Mouse (Mus musculus) frontal cortex, adult (tissue): Measurements from ENCODE around the gene Dab2ip.
A peak's percentile ranks its signal among the peaks of the same experiment; 100 is the strongest.

Experiments used
- ATAC-seq: cut with Nextera tagmentation; 2 replicates; pipeline ENCODE4 v1.9.2; 2017; ENCODE audit warnings: mild to moderate bottlenecking, moderate library complexity, mixed read lengths; ENCODE audit not compliant: low TSS enrichment

Gene Dab2ip

DNA sequence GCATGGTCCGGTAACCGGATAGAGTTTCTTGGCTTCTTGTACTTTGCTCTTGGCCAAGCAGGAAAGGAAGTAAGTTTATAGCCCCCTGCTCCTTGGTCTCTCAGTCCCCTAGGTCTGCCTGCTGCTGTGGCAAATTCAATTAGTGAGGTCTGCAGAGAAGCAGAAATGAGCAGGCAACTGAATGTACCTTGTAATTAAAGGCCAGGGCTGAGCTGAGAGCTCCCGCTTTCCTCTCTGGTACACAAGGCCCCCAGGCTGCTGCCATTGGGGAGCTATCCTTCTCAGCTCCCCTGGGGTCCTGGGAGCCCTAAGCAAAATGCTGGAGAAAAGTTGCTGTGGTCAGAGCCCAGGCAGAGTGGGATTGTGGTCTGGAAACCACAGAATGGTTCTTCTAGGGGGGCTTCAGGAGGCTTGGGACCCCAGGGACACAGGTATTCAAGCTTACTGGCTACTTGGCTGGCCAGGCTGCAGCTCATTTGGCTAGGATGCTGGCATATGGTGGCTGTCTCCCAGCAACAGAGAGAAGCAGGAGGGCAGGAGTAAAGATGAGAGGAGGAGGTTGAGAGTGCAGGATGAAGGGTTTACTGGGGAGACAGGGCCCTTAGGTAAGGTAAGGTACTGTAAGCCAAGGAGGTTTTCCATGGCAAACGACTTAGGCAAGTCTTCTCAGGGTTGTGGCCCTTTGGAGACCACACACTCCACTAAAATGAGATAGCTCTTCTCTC is 922 bp downstream of the Dab2ip start:
- ATAC-seq = 0 out of 2 replicates have a peak, but pooled peaks have one; percentile 22

DNA sequence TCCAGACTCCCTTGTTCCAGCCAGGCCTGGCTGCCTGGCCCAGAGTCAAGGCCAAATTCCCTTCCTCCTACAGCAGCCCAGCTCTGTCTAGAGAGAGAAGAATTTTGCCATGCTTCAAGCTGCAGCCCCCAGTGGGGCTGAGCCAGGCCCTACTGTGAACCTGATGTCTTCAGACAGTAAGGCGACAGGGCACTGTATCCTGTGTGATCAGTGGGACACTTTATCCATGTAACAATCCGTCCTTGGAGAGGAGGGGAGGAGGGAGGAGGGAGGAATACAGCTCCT is 1.4 kb downstream of the Dab2ip start:
- ATAC-seq = 0 out of 2 replicates have a peak, but pooled peaks have one; percentile 1

DNA sequence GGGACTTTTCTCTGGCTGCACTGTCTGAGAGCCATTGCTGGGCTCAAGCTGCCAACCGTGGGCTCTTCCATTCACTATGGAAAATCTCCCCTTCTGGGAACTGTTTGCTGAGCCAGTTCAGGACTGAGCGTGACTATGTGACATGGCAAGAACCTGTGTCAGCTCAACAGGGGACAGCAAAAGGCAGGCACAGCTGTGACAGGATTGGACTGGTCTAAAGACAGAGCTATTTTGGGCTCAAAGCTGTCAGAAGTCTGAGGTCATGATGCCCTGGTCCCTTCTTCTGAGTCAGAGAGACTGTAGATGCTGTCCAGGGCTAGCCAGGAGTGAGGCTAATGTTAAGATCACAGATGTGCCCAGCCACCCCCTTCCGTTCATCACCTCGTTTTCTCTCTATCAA is 5.7 kb downstream of the Dab2ip start:
- no peak for ATAC-seq

DNA sequence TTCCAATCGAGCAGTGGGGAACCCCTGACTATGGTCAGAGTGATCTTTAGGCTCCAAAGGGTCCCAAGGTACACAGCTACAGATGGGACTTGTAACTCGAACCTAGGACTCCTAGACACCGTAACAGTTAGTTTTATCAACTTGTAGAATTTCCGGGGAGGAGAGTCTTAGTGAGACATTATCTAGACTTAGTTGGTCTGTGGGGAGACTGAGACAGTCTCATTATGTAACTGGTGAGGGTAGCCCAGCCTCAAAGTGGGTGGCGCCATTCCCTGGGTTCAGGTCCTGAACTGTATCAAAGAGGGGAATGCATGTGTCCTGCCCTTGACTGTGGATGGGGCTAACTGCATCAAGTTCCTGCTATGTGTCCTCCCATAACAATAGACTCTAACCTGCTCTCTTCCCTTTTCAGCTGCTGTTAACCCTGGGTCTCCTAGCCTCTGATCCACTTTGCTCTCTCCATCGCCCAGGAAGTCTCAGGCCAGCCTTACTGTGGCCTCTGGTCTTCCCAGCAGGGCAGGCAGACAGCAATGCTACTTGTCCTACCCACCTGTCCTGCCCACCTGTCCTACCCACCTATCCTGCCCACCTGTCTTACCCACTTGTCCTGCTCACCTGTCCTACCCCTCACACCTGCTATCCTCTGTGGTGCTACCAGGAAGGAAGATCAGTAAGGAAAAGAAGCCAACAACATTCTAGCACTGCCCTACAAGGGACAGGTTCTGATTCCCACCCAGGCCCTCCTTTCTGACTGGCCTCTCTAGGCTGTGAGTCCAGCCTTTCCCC is 7.2 kb downstream of the Dab2ip start:
- ATAC-seq = no peak

DNA sequence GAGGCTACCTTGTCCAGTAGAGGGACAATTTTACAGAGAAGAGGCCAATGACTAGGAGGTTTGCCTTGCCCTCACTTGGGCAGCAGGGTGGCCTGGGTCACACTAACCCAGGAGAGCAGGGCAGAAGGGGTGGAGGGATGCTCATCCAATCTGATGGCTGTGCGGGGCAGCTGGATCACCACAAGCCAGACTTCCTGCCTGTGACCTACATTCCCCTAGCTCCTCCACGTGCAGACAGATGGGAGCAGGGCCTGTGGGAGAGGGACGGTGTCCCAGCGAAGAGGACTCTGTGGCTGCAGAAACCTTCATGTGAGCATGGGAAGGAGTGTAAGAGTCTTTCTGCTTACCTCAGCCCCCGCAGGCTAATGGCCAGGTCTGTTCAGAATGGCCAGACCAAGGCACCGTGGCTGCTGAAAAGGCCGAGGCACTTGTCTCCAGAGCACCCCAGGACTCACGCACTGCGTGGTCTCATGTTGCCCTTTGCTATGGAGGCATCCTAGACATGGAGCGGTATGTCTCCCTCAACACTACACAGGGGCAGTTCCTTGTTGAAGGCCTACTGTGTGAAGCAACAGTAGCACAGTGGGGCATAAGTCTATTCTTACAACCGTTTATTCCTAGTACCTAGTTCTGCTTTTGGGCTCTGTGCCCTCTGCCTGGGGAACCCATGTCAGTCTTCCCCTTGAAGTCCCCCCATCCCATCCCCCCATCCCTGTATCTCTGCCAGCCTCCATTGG is 9.1 kb downstream of the Dab2ip start:
- peak; percentile 74 for ATAC-seq

DNA sequence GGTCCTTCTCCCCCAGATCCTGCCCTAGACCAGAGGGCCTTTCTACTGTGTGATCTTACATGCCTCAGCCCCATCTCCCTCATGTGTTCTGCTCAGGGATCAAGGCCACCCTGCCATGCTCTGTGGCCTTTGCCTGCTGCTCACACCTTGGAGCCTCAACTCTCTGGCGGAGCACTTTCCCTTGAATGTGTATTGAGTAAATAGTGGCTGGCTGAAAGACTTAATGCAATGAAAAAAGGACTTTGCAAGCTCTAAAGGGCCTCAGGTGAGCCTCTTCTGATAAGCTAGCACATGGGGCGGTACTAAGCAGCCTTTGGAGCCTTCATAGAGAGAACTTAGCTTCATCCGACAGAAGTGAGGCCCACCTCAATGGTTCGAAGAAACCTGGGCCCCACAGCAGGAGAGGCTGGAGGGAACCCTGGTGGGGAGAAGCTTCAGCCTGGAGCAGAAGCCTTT is 9.7 kb downstream of the Dab2ip start:
- ATAC-seq = no peak

DNA sequence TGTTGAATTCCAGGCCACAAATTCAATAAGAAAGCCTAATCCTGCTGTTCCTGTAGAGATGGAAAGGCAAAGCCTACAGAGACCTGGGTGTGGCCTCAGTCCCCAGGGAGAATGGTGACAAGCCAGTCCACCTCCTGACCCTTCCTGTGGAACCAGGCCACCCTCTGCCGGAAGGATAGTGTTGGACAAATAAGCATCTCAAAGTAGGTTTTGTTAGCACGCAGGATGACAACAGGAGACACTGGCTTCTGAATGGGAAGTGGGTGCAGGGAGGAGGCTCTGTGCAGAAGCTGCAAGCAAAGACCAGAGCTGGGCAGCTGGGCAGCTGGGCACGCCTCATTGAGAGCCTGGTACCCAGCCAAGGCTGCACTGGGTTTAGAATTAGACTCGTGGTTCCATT is 12.7 kb downstream of the Dab2ip start:
- ATAC-seq = no peak

DNA sequence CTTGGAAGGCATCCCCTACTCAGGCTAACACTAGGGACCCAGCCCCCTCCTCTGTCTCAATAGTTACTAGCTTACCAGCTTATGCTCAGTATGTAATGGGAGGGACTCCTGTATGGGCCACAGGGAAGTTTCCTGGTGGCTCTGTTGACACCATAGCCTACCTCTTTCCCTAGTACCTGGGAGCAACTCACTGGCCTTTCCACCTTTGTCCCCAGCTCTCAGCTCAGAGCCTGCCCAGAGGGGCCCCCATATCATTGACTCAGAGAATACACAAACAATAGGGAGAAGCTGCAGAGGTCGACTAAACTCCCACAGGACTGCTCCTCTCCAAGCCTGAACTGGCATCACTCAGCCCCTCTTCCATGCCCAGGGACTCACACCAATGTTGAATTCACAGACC is 16.6 kb downstream of the Dab2ip start:
- no peak for ATAC-seq

DNA sequence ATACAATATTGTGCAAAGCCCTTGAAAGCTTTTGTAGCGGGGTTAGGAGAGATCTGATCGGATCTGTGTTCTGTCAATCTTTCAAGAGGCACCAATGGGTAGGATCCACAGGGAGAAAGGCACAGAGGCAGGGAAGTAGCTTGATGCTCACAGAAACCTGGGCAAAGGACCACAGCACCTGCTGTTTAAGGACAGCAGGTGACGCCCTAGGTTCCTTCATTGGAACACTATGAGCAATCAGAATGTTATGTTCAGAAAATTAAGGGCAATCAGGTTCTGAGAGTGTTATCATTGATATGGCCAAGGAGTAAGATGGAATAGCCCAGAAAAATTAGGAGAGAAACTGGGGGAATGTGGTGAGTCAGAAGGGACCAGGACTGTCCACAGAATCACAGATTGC is 18.6 kb downstream of the Dab2ip start:
- no peak for ATAC-seq

DNA sequence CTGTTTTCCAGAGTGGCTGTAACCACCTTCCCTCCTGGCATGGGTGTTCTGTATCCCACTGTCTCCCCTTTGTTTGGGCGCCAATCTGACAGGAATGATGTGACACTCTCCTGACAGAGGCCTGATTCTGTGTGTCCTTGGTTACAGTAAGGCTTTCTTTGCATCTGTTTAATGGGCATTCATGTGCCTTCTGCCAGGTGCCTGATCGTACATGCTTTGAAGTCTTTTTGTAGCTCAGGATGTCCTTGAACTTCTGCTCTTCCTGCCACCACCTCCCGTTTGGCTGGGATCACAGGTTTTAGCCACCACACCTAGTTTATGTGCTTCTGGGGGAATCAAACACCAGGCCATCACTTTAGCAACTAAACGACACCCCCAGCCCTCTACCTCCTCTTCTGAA is 22.0 kb downstream of the Dab2ip start:
- ATAC-seq = no peak

DNA sequence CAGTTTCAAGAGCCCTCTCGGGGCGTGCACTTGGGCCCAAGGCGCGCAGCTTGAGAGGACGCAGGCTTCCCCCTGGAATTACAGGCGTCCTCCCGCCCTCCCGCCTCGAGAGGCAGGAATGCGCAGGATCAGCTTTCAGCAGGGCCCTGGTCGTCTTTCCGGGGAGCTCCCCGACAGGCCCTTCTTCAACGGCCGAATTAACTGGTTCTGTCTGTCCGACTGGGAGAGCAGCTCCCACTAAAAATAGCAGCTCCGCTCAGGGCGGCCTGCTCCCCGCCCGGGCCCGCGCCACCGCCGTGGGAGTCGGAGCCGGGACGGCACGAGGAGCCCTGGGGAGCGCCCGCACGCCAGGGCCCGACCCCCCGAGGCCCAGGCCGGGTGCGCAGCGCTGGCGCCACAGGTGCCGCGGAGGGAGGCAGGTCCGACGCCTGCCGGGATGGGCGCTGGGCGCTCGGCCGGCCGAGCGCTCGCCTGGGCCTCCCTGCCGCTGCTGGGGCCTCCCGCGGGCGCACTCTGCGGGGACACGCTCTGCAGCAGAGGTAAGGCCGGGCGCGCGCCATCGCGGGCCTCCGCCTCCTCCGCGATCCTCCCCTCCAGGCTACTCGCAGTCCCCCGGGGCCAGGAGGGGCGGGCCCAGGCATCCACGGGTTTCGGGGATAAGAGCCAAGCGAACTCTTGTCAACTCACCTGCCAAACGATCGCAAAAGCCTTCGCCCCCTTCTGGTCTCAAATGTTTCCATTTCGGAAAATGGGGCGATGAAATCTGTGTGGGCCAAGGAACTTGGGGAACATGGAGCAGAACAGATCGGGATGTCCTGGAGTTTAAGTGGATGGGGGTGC is 23.7 kb downstream of the Dab2ip start:
- peak; percentile 41 for ATAC-seq

DNA sequence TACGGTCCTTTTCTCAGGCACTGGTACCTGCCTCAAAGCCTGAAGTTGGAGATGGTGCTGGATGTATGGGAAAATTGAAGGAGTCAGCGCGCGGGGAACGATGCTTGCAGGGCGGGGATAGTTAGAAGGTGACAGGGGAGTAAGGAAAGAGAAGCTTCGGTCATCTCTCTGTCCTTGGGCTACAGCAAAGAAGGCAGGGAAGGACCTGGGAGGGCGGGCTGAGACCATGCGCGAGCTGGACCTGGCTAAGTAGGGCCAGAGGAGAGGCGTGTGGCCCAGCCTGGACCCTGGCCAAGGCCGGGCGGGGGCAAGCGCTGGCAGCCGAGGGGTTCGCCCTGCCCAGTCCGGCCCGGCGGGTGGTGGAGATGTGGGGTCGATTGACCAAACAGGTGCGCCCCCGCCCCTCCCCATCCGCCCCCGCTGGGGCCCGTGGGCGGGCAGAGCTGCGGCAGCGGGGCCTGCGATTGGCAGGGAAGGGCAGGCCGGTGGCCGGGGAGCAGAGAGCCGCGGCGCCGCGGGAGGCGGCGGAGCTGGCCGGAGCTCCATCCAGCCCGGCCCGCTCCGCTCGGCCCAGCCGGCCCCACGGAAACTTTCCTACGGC is 24.4 kb downstream of the Dab2ip start:
- peak; percentile 28 for ATAC-seq

DNA sequence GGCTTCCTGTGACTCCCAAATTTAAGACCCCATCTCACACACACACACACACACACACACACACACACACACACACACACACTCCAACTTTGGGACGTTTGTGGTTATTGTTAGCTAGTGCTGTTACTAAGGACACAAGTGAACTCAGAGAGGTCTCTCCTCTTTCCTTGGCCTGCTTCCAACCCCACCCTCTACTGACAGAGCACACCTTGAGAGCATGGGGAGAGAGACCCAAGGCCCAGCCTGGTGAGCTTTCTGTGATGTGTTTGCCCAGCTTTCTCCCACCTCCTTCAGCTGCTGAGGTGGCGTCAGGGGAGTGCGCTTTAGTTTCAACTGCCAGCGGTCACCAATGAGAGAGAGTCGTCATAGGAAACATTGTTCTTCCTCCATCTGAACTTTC is 25.3 kb downstream of the Dab2ip start:
- ATAC-seq = no peak

DNA sequence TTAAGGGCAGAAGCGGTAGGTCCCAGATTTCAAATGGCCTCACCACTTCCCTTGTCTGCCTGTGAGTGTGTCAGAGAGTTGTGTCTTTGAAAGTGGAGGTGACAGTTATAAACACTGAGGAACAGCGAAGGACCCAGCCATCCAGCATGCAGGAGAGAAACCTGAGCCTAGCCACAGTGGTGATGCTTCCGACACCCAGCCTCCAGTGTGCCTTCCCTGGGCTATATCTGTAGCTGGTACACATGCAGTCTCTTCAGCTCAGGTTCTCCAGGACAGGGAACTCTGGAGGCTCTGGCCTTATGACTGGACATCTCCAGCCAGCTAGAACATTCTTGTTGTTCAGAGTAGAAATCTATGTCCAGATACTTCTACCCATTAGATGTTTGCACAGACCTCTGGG is 25.9 kb downstream of the Dab2ip start:
- no peak for ATAC-seq

DNA sequence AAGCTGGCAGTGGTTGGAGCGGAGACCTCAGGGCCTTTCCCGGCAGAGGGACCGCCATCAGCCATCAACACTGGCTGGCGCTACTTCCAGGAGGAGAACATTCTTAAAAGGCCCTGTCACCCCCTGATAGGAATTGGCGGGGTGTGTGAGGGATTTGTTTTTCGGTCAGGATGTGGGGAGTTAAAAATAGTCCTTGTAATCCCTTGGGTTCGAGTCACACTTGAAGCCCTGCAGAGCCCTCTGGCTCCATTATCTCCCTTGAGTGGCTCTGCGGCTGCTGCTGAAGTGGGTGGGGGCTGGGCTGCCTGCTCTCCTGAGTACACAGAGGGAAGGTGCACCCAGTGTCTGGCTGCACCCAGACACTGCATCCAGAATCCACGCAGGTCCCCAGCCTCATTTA is 30.3 kb downstream of the Dab2ip start:
- no peak for ATAC-seq

DNA sequence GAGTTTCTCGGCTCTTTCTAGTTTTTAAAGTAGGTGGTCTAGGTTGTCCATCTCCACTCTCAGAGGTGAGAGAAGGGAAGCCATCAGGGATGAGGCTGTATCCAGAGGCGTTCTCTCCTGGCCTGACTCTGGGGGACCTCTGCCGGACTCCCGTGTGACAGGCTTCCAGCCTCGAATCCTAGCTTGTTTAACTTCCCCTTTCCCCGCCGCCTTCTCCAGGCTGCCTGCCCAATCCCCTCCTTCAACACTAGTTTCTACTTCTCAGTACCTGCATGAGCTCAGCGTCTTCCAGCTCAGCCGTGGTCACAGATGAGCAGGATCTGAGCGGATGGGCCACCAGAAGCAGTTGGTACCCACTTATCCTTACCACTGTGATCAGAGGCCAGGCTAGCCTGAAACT is 31.3 kb downstream of the Dab2ip start:
- no peak for ATAC-seq

DNA sequence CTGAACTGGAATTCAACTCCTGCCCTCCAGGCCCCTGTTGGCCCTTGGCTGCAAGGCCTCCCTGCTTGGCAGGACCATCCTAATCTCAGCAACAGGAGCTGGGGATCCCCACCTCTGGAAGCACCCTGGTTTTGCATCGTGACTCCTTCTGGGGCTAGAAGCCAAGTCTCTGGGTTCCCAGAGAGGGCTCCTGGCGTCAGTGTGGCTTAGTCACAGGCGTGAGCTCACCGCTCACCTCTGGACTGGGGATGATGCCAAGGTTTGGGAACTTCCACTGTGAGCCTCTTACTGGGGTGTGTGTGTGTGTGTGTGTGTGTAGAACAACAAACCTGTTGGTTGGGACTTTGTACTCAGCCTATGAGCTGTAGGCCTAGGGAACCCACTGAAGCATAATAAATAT is 31.7 kb downstream of the Dab2ip start:
- no peak for ATAC-seq

DNA sequence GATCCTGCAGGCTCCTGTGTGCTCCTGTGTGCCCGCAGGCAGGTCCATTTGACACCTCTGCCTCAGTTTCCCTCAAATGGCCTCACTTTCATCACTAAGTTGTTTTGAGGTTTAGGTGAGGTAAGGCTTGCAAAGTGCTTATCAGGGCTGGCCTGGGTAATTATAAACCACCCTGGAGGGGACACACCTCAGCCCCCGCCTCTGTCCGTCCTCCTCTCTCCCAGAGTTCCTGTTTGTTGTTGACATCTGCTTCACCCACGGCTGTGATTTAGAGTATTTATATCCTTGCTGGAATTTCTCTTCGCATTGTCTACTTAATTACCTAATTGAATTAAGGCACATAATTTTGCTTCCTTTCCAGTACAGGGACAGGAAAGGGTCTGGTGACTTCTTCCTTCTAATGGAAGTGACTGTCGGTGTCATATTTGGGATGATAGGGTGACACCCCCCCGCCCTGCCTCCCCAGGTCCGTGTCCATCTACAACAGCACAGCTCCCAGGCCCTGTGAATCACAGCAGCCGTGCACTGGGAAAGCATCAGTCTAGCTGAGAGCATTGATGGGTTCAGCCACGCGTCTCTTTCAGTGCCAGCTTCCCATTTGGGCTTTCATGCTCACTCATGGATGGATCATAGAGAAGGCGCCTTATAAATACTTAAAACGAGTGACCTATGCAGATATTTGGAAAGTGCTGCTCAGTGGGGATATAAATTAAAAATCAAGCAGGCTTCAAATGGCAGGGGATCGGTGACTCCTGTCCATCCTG is 34.1 kb downstream of the Dab2ip start:
- no peak for ATAC-seq

DNA sequence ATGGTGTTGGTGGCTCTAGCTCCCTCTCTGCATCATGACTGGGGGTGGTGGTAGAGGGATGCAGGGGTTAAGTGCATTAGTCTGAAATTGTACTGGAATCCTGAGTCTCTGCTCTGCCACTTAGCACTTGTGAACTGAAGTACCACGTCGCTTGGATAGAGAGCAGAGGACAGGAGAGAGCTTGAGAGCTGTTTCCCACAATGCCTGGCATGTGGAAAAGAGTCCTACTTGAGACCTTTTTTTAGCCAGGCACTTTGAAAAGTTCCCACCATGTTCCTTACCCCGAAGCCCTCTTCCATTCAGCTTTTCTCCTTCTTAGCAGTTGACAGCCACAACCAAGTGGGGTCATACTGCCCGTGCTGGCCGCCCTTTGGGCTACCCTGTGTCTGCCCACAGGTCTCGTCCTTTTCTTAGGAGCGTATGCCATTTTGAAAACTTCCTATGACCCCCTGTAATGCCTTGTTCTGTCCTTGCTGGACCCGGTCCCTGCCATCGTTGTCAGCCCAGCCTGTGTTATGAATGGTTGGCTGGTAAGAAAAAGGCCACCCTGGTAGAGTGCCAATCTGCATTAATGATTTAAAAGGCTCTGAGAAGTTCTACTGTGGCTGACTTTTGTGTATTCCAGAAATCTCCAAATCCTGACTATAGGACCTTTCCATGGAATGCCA is 34.8 kb downstream of the Dab2ip start:
- ATAC-seq = no peak

DNA sequence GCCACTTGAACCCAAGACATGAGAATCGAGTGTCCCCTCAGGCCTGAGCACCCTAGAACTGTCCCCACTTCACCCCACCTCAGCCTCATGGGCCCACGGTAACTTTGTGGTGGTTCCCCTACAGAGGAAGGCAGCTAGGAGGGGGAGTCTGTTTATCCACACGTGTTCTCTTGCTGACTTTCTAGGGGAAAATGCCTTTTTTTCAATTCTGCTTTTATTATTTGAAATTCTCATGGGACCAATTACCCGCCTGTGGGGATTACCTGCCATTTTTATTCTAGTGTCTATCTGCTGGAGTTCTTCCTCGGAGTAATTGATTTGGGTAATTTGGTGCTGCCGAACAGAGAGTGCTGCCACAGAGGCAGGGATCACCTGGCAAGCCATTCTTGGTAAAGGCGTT is 35.8 kb downstream of the Dab2ip start:
- no peak for ATAC-seq
